Mouse (Mus musculus) spleen, postnatal 36 days (tissue): ENCODE data around the gene Zfp719.

Source experiments
- DNase-seq, 2 experiments: peaks; one replicate each; pipeline ENCODE4 v3.0.0; 2022; ENCODE audit warnings: low spot score in 2 of 2, mixed read lengths in 1 of 2

The Zfp719 gene

DNA sequence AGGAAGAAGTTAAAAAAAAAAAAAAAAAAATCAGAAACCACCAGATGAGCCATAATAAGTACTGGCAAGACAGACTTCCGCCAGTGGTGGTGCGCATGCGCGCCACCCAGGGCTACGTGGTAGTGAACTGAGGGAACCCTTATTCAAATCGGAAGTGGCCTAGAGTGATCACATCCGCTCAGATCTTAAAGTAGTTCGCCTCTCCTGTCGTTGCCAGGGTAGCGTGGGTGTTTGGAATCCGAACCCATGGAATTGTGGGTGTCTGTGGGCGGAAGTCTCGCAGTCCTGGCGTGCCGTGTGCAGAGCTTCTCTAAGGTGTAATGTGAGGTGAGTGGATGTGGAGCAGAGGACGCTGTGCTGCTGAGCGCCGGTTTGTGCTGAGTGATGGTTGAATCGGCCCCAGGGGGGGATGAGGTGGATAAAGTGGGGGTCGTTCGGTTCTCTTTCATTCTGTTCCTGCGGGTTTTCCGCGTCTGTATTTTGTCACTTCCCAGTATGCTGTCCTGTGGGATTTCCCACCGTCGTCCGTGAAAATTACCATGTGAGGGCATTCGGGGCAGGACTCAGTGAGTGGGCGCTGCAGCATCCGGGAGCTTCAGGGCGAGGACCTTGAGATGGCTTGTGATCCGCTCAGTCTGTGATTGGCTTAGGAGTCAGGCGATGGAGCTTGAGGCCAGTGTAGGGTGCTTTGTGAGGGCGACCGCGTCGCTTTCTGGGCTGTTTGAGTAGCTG, at the start of gene Zfp719:
Gene Zfp719, plus strand, starts transcription at position 171 of the 732 bp plus-strand sequence.
- peak; percentile 90 to 94 for DNase-seq

GRCm38 (mm10) chr7:43530216-43530785, 49.1 kb upstream of the Zfp719 start:
- no peak for DNase-seq

- DNase-seq = peak; percentile 12 to 29
Observed at GRCm38 (mm10) chr7:43532936-43533505, 46.4 kb upstream of the Zfp719 start.

GRCm38 (mm10) chr7:43538524-43538923, 40.9 kb upstream of the Zfp719 start:
- DNase-seq = no peak

DNA sequence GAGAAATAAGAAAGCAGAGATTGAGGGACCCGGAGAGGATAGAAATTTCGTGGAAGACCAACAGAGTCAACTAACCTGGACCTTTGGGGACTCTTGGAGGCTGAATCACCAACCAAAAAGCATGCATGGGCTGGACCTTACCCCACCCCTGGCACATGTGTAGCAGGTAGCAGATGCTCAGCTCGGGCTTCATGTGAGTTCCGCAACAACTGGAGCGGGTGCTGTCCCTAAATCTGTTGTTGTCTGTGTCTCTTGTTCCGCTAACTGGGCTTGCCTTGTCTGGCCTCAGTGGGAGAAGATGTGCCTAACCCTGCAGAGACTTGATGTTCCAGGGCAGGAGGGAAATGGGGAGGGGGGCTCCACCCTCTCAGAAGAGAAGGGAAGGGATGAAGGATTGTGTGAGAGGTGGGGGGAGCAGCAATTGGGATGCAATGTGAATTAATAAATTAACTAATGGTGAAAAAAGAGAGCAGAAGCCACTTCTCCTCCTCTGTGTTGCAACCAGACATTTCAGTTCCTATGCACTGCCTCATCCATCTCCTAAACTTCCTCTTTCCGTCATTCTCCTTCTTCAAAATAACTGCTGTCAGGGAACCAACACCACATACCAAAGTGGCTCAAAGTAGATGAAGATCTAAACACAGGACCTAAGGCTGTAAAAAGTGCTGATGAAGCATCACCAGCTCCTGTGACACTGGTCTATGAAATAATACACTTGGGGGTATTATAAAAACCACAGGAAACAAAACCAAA, 35.0 kb upstream of the Zfp719 start, which contains the start of gene Cd33:
Gene Cd33, minus strand, starts transcription at position 204 of the 753 bp plus-strand sequence.
- DNase-seq = peak; percentile 35 to 39

DNA sequence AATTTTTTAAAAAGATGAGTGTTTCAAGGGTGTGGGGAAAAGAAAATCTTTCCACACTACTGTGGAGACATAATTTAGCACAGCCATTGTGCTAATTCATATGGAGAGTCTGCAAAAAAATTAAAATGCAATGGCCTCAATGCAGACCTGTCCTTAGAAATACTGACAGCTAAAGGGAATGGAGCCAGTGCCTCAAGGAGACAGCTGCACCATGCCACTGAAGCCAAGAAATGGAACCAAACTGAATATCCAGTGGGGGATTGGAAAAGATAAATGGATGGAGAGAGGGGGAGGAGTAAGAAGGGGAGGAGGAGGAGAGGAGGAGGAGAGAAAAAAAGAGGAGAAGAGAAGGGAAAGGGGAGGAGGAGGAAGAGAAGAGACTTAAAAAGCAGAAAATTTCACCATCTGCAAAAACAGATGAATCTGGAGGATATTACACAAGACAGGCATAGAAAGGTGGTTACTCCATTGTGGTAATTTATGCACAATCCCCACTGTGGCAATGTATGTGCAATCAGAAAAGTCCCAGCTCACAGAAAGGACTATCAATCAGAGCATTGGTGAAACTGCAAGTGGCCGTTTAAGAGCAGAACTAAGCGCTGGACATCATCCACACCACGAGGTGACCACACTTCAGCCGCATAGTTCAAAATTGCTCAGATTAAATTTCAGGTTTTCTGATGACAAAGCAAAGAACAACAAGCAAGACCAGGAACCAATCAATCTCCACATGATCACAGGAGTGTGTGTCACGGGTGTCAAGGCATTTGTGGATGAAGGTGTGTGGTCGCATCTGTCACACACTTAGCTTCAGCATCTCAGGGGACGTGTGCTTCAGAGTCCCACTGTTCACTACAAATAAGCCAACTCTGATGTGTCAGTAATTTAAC, 33.5 kb upstream of the Zfp719 start:
- DNase-seq = no peak

DNA sequence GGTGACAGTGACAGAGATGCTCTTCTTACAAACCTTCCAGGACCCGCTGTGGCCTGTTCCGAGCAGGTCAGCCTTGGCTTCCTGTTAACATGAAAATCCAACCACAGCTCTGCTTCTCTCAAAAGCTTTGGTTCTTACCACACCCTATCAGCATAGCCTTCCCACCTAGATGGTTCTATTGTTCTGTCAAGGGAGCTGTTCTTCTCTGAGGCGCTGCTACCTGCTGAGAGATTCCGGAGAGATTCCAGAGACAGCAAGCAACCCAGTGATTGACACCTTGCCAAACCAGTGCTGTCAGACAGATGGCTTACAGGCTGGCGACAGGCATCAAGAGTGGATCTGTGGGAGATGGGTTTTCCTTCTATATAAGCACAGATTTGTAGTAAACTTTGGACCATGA, 31.7 kb upstream of the Zfp719 start:
- DNase-seq = no peak

DNA sequence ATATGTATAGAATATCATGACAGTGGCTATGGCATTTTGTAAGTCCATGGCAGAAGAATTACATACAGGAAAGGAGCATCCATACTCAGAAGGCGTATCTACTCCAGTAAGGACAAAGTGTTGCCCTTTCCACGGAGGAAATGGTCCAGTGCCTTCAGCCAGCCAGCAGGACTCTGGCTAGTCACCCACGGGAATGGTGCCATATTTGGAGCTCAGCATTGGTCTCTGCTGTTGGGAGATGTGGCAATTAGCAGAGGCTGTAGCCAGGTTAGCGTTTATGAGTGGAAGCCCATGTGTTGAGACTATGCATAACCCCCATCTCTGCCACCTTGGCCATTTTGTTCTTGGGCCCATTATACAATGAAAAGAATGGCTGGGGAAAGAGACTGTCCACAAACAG, 31.2 kb upstream of the Zfp719 start:
- DNase-seq = no peak

GRCm38 (mm10) chr7:43553153-43553552, 26.3 kb upstream of the Zfp719 start:
- DNase-seq = peak; percentile 52 to 54

DNA sequence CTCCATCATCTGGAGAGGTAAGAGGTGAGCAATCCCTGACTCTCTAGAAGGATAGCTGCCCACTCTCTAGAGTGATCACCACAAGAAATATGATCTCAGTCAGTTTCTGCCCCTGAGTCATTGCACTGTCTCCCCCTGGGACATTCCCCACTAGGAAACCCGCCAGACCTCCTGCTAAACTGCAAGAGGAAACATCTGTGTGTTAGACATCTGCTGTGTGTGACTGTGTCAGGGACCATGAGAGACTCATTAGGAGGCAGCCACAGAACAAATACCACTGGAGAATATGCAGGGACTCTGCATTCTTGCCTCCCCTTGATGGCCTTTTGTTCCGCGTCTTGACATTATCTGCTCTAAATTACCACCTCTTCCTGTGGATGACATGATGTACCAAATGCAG, 24.9 kb upstream of the Zfp719 start:
- DNase-seq = peak in 1 of 2 experiments; percentile 12

- no peak for DNase-seq
Observed at GRCm38 (mm10) chr7:43555351-43555750, 24.1 kb upstream of the Zfp719 start.

GRCm38 (mm10) chr7:43556901-43557300, 22.5 kb upstream of the Zfp719 start:
- DNase-seq = no peak

GRCm38 (mm10) chr7:43562006-43562633, 17.3 kb upstream of the Zfp719 start, which contains the start of gene Zfp658:
Gene Zfp658, plus strand, starts transcription at chr7:43562256.
- peak; percentile 79 to 83 for DNase-seq

GRCm38 (mm10) chr7:43562651-43563070, 16.7 kb upstream of the Zfp719 start:
- peak; percentile 78 to 80 for DNase-seq

GRCm38 (mm10) chr7:43563300-43563699, 16.1 kb upstream of the Zfp719 start:
- DNase-seq = no peak

DNA sequence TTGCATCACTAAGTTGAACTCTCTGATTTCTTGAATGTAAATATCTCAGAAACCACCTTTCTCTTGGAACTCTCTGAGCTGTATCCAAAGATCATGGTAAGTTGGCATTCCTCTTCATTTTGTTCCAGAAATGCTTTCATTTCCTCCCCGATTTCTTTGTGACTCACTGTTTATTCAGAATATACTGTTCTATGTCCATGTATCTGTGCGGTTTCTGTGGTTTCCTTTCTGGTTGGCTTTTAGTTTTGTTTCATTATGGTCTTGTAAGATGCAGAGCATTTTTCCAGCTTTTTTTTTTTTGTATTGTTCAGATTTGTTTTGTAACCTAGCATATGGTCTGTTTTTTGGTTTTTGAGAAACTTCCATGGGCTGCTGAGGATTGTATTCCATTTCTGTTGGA, 8.2 kb upstream of the Zfp719 start:
- no peak for DNase-seq

DNA sequence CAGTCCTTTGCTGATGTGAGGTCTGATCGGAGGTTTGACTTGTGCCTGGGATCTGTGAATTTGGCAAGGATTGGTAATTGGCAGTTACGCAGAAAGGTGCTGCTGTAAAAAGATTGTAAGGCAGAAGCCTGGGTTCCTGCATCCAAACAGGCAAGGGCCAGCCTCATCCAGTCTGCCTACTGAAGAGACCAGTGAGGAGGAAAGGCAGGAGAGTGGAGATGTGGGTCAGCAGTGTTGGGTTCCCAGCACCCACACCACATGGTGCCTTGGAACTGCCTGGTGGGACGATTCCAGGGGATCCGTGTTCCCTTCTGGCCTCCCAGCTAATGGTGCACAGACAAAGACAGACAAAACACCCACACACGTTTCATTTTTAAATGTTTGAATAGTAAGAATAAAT, 1.1 kb downstream of the Zfp719 start:
- no peak for DNase-seq

DNA sequence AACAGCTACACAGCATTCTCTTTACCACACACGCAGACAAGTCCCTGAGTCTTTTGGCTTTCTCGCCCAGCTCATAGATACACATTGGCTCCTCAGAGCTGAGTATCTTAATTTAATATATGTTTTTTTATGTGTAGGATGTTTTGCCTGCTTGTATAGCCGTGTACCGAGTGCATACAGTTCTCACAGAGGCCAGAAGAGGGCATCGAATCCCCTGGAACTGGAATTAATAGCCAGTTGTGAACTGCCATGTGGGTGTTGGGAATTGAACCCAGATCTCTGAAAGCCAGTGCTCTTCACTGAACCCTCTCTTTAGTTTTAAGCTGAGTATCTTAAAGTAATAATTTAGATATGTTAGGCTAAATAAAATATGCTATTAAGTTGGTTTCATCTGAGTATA, 5.4 kb downstream of the Zfp719 start:
- no peak for DNase-seq

DNA sequence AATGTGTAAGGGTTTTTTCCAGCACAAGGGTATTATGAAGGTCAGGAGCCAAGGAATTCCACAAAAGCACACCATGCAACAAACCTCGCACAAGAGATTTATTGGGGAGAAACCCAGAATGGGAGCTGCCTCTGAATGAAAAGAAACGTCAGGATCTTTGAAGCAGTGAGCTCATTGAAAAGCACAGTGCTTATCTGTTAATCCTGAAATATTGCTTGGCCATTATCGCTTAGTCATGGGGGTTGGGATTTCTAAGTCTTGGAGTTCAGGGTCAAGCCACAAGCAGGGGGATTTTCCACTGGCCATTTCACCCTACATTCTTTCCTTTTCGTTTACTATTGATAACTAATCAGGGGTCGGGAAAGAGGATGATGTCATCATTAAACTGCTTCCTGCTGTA, 22.5 kb downstream of the Zfp719 start:
- DNase-seq = no peak

DNA sequence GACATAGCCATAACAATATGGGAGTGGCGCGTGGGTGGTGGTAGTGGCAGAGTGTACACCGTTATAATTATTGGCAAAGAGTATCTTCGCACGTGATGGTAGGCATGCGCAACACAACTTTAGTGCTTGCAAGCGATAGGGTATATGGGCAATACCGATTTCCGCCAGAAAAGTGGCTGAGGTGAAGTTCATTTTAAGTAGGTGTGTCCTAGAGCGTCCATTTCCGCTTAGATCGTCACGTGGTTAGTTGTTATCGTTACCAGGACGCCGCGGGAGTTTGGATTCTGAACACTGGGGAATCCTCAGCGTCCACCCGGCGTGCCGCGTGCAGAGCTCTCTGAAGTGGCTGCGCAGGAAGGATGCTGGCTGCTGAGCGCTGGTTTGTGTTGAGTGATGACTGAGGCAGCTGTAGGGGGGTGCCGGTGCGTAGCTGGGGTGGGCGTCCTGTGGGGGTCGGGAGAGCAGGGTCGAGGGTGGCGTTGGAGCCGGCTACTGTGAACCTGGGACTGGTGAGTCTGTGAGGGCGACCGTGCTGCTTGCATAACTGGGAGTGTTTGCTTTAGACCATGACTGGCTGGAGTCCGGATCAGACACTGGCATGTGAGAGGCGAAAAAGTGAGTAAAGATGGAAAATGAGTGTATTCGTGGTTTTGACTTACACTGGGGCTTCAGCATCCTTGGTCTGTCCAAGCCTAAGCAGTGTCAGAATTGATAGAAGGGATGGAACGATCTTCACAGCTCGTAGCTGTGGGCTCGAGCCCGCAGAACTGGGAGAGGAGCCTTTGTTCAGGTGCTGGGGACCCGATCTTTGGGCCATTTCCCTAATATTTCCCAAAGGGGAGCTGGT, 27.7 kb downstream of the Zfp719 start, which contains the start of gene Zfp819:
Gene Zfp819, plus strand, starts transcription at position 274 of the 847 bp plus-strand sequence.
- DNase-seq = peak; percentile 2 to 17
